Mouse (Mus musculus): ENCODE measurements at regions not wholly inside any gene's neighbourhood (a gene's known extent, or its start where the extent isn't known, plus 50 kb on each side); places are given as distances from the start of the nearest gene placed in this dataset.

- H3K36me3 ChIP-seq (ENCODE audit: insufficient read depth, low read length): no peaks in the 10 kb centered on the region
- no peak overlapping the region for H3K4me3 ChIP-seq (ENCODE audit: low read depth, low read length)
- no peaks in the 10 kb centered on the region for H3K27me3 ChIP-seq (ENCODE audit: insufficient read depth, low read length)
- no peak overlapping the region for H3K9ac ChIP-seq (replicated peaks; ENCODE audit: low read length, poor library complexity, severe bottlenecking)
- no peak overlapping the region for H3K4me2 ChIP-seq (ENCODE audit: low read depth, low read length, poor library complexity, severe bottlenecking)
- no peak for TF ChIP-seq CTCF (IDR thresholded peaks at IDR 0.05)
- H3K9me3 ChIP-seq (ENCODE audit: low read length): no peaks in the 10 kb centered on the region
- DNase-seq (ENCODE audit: low spot score) (no peak), ATAC-seq (ENCODE audit: low FRiP score) (no peak)
- no peak overlapping the region for H3K27ac ChIP-seq (ENCODE audit: low read depth, low read length)
- WGBS: 92% methylated on average over 4 of the region's 4 CpGs
- H3K4me1 ChIP-seq (ENCODE audit: insufficient read depth, low read length): no peaks in the 10 kb centered on the region
Observed at GRCm38 (mm10) chr15:57036806-57037566, 440.4 kb downstream of the Slc22a22 start.

DNA sequence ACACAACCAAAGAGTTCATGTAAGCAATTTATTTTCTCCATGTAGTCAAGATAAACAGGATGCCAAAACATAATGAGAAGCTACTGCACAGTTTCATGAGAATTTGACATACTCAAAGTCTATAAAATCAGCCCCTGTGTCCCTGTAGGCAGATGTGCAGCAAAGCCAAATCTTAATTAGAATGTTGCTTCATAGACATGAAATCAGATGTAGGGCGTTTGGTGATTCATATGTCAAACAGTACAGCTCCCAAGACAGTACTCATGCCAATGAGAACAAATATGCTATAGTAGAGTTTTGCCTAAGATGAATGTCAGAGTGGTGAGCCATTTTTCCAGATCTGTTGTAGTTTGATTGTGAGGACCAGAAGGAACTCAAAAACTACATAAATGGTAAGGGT is 444.4 kb downstream of the Slc22a22 start:
- ATAC-seq (ENCODE audit: low FRiP score) (no peak), DNase-seq (ENCODE audit: low spot score) (no peak)
- no peak overlapping the region for H3K4me2 ChIP-seq (ENCODE audit: low read depth, low read length, poor library complexity, severe bottlenecking)
- H3K9me3 ChIP-seq (ENCODE audit: low read length): no peaks in the 10 kb centered on the region
- no peaks in the 10 kb centered on the region for H3K4me1 ChIP-seq (ENCODE audit: insufficient read depth, low read length)
- 77% methylated on average over 1 of the region's 1 CpGs for WGBS
- H3K4me3 ChIP-seq (ENCODE audit: low read depth, low read length): no peak overlapping the region
- H3K9ac ChIP-seq (replicated peaks; ENCODE audit: low read length, poor library complexity, severe bottlenecking): no peak overlapping the region
- H3K36me3 ChIP-seq (ENCODE audit: insufficient read depth, low read length): no peaks in the 10 kb centered on the region
- no peak for TF ChIP-seq CTCF (IDR thresholded peaks at IDR 0.05)
- H3K27me3 ChIP-seq (ENCODE audit: insufficient read depth, low read length): no peaks in the 10 kb centered on the region
- no peak overlapping the region for H3K27ac ChIP-seq (ENCODE audit: low read depth, low read length)

All from midbrain, postnatal 0 days (tissue).